Mouse (Mus musculus) liver, embryonic 14.5 days (tissue): Measurements from ENCODE around the gene Tmem255b. TPM values are rescaled to one million over a fixed set of nuclear protein-coding genes. Genes with fewer than 3 reads are reported as not detected.

Source experiments
- ATAC-seq: fragments of 200-750 bp; cut with Nextera tagmentation; 2 replicates; pipeline ENCODE4 v1.8.0; 2017; ENCODE audit warnings: moderate number of reproducible peaks, mild to moderate bottlenecking, moderate library complexity; ENCODE audit not compliant: insufficient read depth
- DNase-seq, 3 experiments: peaks; one replicate each; pipeline ENCODE4 v3.0.0-alpha.2; 2012 to 2013; ENCODE audit warnings: low read depth in 3 of 3, low spot score in 3 of 3
- H3K27ac ChIP-seq: fragments of 300-500 bp; sonication (generic); 2 replicates; pipeline ENCODE4 v1.5.1; 2014; ENCODE audit warnings: moderate library complexity, mild to moderate bottlenecking, control low read depth, inconsistent platforms
- H3K27me3 ChIP-seq: fragments of 300-500 bp; sonication (generic); 2 replicates; pipeline ENCODE4 v1.6.1; 2014; ENCODE audit warnings: mild to moderate bottlenecking, low read length, moderate library complexity; ENCODE audit not compliant: control insufficient read depth, insufficient read depth
- H3K36me3 ChIP-seq: fragments of 300-500 bp; sonication (generic); replicated peaks from 2 replicates; pipeline ENCODE4 v1.6.1; 2014; ENCODE audit warnings: low read depth; ENCODE audit not compliant: control insufficient read depth, insufficient read depth
- H3K4me1 ChIP-seq, 2 experiments: fragments of 200-500 bp in 1 of 2; fragments of 300-500 bp in 1 of 2; sonication (generic) in 1 of 2; replicated peaks; 2 replicates each; pipeline ENCODE4 v1.6.1; 2012 to 2014; ENCODE audit warnings: antibody characterized with exemption in 1 of 2, inconsistent platforms in 1 of 2, low read length in 1 of 2; ENCODE audit not compliant: control insufficient read depth in 2 of 2, insufficient read depth in 2 of 2
- H3K4me2 ChIP-seq: fragments of 300-500 bp; sonication (generic); 2 replicates; pipeline ENCODE4 v1.6.1; 2014; ENCODE audit warnings: low read depth, mild to moderate bottlenecking, control low read depth, moderate library complexity
- H3K4me3 ChIP-seq, 2 experiments: fragments of 200-500 bp in 1 of 2; fragments of 300-500 bp in 1 of 2; sonication (generic) in 1 of 2; 2 replicates each; pipeline ENCODE4 v1.5.1; 2012 to 2014; ENCODE audit warnings: low read depth in 2 of 2, low read length in 2 of 2, mild to moderate bottlenecking in 2 of 2, control low read depth in 1 of 2, inconsistent platforms in 1 of 2, moderate library complexity in 1 of 2; ENCODE audit not compliant: insufficient read depth in 1 of 2
- H3K9ac ChIP-seq: fragments of 300-500 bp; sonication (generic); replicated peaks from 2 replicates; pipeline ENCODE4 v1.6.1; 2014; ENCODE audit warnings: mild to moderate bottlenecking, control low read depth, moderate library complexity
- H3K9me3 ChIP-seq: fragments of 300-500 bp; sonication (generic); 2 replicates; pipeline ENCODE4 v1.6.1; 2016; ENCODE audit warnings: low read length, mixed read lengths; ENCODE audit not compliant: control insufficient read depth
- CTCF ChIP-seq: IDR thresholded peaks from 2 replicates; pipeline ENCODE4 v1.5.1; 2016; ENCODE audit warnings: antibody characterized with exemption, low read depth, control low read depth
- EP300 ChIP-seq: IDR thresholded peaks from 2 replicates; pipeline ENCODE4 v1.6.1; 2016; ENCODE audit warnings: antibody characterized with exemption, low read depth
- WGBS: fragments of 180-500 bp; shearing (Covaris S2); extraction: QIAGEN DNeasy Blood & Tissue Kit; methylation state at CpG from one replicate; pipeline ENCODE4 v1.1.7; 2014; ENCODE audit not compliant: insufficient replicate concordance; 5-methylcytosine and 5-hydroxymethylcytosine counted together
- polyA plus RNA-seq, 2 experiments: library from polyadenylated mRNA; depleted of rRNA in 1 of 2; stranded (reverse) in 1 of 2; unstranded in 1 of 2; fragments of >200 nt; fragmentation: Nextera tagmentation in 1 of 2; extraction: Ambion mirVana in 1 of 2; gene quantifications; 2 replicates each; pipeline versions ENCODE4 v1.2.1 to v1.2.3; 2012 to 2014

Tmem255b gene
- polyA plus RNA-seq, 2 experiments, result 0.02 to 0.14 TPM

DNA sequence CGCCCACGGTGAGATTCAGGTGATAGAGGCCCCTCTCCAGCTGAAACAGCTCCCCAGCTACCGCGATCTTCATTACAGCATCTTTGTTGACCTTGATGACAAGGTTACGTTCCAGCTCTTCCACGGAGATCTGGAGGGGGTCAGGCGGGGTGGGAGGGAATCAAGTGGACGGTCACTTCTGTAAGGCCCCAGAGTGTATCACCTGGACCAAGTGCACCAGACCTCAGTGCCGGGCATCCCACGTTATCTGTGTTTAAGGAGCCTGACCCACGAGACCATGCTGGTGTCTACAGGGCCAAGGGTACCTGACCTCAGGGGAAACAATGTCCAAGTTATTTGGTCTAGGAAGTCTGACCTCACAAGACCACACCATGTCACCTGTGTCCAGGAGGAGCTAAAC, 36.5 kb downstream of the Tmem255b start:
- H3K9me3 ChIP-seq, result no peaks in the 10 kb centered on the region
- 63% methylated on average over 11 of the region's 11 CpGs for WGBS

DNA sequence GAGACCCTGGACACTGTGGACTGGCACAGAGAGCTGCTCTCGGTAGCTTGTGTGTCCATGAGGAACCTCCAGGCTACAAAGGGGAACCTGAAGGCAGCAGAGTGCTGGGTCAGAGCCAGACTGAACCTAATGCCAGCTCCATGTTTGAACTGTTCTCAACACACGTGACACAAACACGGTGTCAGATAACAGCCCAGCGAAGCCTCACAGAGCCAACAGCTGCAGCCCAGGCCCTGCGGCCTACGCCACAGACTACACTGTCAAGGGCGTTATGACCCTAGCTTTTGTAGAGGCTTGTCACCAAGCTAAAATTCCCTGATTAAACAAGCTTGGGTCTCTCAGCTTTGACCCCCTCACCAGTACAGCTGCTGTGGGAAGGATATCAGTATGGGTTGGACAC, 37.3 kb downstream of the Tmem255b start:
- Histone ChIP-seq H3K36me3 (no peaks in the 10 kb centered on the region), H3K27ac (no peak overlapping the region), H3K4me1 (no peaks in the 10 kb centered on the region), H3K9me3 (no peaks in the 10 kb centered on the region), H3K4me3 (no peak overlapping the region), H3K4me2 (no peak overlapping the region), H3K27me3 (no peaks in the 10 kb centered on the region), H3K9ac (no peak overlapping the region)
- ATAC-seq (no peak), DNase-seq (no peak)
- TF ChIP-seq EP300 (no peak), CTCF (no peak)
- WGBS, result 61% methylated on average over 7 of the region's 7 CpGs

More for the DNA sequence above, 36.5 kb downstream of the Tmem255b start:
- H3K36me3 ChIP-seq, result no peaks in the 10 kb centered on the region
- H3K4me1 ChIP-seq, result no peaks in the 10 kb centered on the region
- no peak overlapping the region for H3K27ac ChIP-seq
- DNase-seq, result no peak
- no peak overlapping the region for H3K9ac ChIP-seq
- no peak for ATAC-seq
- H3K27me3 ChIP-seq, result no peaks in the 10 kb centered on the region
- TF ChIP-seq CTCF, result no peak
- TF ChIP-seq EP300, result no peak
- H3K4me3 ChIP-seq, result no peak overlapping the region
- H3K4me2 ChIP-seq, result no peak overlapping the region

DNA sequence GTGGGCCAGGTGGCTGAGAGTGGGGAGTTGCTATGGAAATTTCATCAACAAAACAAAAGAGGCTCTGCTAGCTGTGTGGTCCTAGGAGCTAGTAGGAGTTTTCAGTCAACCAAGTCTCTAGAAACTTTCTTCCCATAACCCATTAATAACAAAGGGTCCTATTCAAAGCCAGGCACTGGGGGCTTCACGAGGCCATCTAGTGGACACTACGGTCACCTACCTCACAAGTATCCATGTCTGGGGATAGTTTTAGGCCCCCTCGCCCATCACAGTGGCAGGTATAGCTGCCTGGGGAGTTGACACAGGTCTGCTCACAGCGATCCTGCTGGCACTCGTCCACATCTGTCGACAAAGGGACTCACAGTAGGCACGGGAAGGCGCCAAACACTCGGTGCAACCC, 40.9 kb downstream of the Tmem255b start:
- WGBS, result 46% methylated on average over 9 of the region's 9 CpGs
- H3K27me3 ChIP-seq, result no peaks in the 10 kb centered on the region
- ATAC-seq, result no peak

DNA sequence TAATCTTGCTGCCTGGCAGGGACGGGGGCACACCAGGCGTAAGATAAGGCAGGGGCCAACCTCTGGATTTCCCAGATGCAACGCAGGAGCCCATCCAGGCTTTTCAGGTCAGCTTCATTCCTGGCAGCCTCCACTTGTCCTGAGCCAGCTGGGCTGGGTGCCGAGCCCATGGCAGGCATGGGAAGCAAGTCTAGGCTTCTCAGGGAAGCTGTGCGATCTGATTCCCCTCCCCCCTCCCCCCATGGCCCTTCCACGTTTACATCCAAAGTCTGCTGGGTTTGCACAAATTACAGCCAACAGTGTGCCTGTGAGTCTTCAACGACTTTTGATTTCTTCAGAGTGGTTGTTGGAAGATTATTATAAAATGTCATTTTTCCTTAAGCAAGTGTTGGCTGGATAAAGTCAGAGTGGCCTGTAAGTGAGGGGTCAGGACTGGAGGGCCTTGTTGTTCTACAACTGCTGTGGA, 46.1 kb downstream of the Tmem255b start:
- H3K4me2 ChIP-seq, result no peak overlapping the region
- ATAC-seq (no peak), DNase-seq (no peak)
- 51% methylated on average over 7 of the region's 7 CpGs for WGBS
- TF ChIP-seq EP300 (no peak), CTCF (no peak)
- no peak overlapping the region for H3K27ac ChIP-seq
- no peaks in the 10 kb centered on the region for H3K27me3 ChIP-seq
- no peaks in the 10 kb centered on the region for H3K4me1 ChIP-seq
- H3K36me3 ChIP-seq, result no peaks in the 10 kb centered on the region
- no peaks in the 10 kb centered on the region for H3K9me3 ChIP-seq
- no peak overlapping the region for H3K4me3 ChIP-seq
- H3K9ac ChIP-seq, result no peak overlapping the region

More for the DNA sequence above, 40.9 kb downstream of the Tmem255b start:
- H3K4me1 ChIP-seq, result no peaks in the 10 kb centered on the region
- H3K27ac ChIP-seq, result no peak overlapping the region
- TF ChIP-seq CTCF (no peak), EP300 (no peak)
- no peaks in the 10 kb centered on the region for H3K9me3 ChIP-seq
- H3K4me3 ChIP-seq, result no peak overlapping the region
- DNase-seq, result no peak
- H3K36me3 ChIP-seq, result no peaks in the 10 kb centered on the region
- H3K9ac ChIP-seq, result no peak overlapping the region
- H3K4me2 ChIP-seq, result no peak overlapping the region

DNA sequence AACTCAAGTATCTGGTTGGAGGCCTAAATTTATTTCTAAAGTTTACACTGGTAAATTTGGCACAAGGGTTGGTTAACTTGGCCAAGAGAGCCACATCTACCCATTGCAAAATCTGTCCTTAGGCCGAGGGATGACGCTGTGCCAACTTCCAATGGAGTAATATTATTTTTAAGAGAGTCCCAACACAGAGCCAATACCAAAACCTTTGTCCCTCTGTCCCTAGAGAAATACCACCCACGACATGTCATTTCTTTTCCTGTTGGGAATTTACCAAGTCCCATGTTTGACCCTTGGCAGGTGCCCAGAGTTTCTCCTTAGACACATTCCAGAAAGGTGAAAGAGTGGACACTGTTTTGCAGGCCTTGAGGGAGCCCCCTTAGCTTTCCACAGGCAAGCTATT, 46.6 kb downstream of the Tmem255b start:
- no peak overlapping the region for H3K4me3 ChIP-seq
- H3K4me1 ChIP-seq, result no peaks in the 10 kb centered on the region
- 53% methylated on average over 3 of the region's 3 CpGs for WGBS
- TF ChIP-seq CTCF (no peak), EP300 (no peak)
- H3K4me2 ChIP-seq, result no peak overlapping the region
- H3K9ac ChIP-seq, result no peak overlapping the region
- no peak for ATAC-seq
- no peak for DNase-seq
- no peaks in the 10 kb centered on the region for H3K36me3 ChIP-seq
- H3K27me3 ChIP-seq, result no peaks in the 10 kb centered on the region
- H3K9me3 ChIP-seq, result no peaks in the 10 kb centered on the region
- H3K27ac ChIP-seq, result no peak overlapping the region
